Mouse (Mus musculus): ENCODE data around the gene Lce1f. TPM values are rescaled to one million over a fixed set of nuclear protein-coding genes. Genes with fewer than 3 reads are reported as not detected.

The Lce1f gene
- not detected for total RNA-seq (2021)
- polyA plus RNA-seq (2012; rRNA removed): not detected in 2 replicates
- long read RNA-seq: 0 reads

DNA sequence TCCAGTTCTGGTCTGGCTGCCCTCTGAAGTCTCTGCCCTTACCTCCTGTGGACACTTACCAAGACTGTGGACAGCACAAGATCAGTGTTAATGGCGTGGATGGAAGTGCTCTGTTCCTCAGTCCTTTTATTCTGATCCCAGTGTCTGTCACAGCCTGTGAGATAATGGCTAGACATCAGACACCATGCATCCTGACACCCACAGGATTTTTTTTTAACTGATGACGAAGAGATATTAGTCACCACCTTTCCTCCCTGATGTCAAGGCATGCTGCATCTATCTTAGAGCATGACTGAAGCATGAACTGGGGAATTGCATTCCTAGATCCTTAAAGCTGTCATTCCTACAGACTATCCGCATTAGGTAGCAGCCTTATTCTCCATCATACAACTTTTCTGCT is at the start of gene Lce1f:
Gene Lce1f, minus strand, starts transcription at position 101 of the 400 bp plus-strand sequence.
- TF ChIP-seq EP300 (IDR thresholded peaks at IDR 0.05; ENCODE audit: insufficient read depth, low read depth, low read length) (no peak), CTCF (IDR thresholded peaks at IDR 0.05) (no peak), POLR2A (IDR thresholded peaks at IDR 0.05; ENCODE audit: insufficient read depth, low read depth, low read length) (no peak)
- H3K4me1 ChIP-seq (ENCODE audit: control insufficient read depth, insufficient read depth, low read length): no peaks in the 10 kb centered on the region
- WGBS: 58% methylated on average over 3 of the region's 3 CpGs

DNA sequence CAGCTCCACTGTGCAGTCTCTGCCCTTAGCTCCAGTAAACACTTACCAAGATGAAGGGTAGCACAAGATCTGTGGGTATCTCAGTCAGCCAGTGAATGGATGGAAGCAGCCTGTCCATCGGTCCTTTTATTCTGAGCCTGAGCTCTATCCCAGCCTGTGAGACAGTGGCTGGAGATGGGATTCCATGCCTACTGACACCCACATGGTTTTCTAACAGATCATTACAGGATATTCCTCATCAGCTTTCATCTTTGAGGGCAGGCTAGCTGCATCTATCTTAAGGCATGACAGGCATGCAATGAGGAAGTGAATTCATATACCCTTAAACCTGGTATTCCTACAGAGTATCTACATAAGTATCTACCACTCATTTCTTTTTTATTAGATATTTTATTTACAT is 44.8 kb upstream of the Lce1f start, which contains the start of gene Lce1h:
Gene Lce1h, minus strand, starts transcription at position 101 of the 400 bp plus-strand sequence.
- Histone ChIP-seq H3K27ac (no peak within 1 kb of the TSS), H3K4me3 (no peak within 1 kb of the TSS), H3K9ac (ENCODE audit: low read depth, low read length) (no peak within 1 kb of the TSS), H3K79me2 (replicated peaks; ENCODE audit: control insufficient read depth, insufficient read depth, low read length) (no peaks in the 10 kb centered on the region), H3K4me1 (ENCODE audit: control insufficient read depth, insufficient read depth, low read length) (no peaks in the 10 kb centered on the region), H3K36me3 (ENCODE audit: control insufficient read depth, insufficient read depth, low read length) (no peaks in the 10 kb centered on the region), H3K27me3 (ENCODE audit: control insufficient read depth, insufficient read depth, low read length) (no peaks in the 10 kb centered on the region)
- intact Hi-C loops (cut with DNase I): no loop called here
- WGBS: 87% methylated on average over 1 of the region's 1 CpGs
- TF ChIP-seq CTCF (IDR thresholded peaks at IDR 0.05) (no peak), EP300 (IDR thresholded peaks at IDR 0.05; ENCODE audit: insufficient read depth, low read depth, low read length) (no peak), POLR2A (IDR thresholded peaks at IDR 0.05; ENCODE audit: insufficient read depth, low read depth, low read length) (no peak)
- no peak for DNase-seq

More for the DNA sequence above, at the start of gene Lce1f:
- Histone ChIP-seq H3K4me3 (no peak within 1 kb of the TSS), H3K9ac (ENCODE audit: low read depth, low read length) (no peak within 1 kb of the TSS), H3K27me3 (ENCODE audit: control insufficient read depth, insufficient read depth, low read length) (no peaks in the 10 kb centered on the region), H3K79me2 (replicated peaks; ENCODE audit: control insufficient read depth, insufficient read depth, low read length) (no peaks in the 10 kb centered on the region), H3K27ac (no peak within 1 kb of the TSS), H3K36me3 (ENCODE audit: control insufficient read depth, insufficient read depth, low read length) (no peaks in the 10 kb centered on the region)
- no peak for DNase-seq
- intact Hi-C loops (cut with DNase I): no loop called here

DNA sequence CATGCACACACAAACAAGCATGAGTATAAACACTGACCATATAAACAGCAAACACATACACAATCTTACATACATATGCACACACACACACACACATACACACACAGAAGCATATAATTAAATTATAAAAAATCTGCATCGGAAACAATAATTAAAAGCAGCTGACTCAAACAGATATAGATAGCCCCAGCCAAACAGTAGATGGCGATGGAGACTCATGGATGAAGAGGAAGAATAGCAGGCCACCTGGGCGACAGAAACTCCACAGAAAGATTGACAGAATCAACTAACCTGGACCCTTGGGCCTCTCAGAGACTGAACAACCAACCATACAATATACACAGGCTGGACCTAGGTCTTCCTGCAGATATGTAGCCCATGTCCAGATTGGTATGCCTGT is 33.0 kb upstream of the Lce1f start:
- no peaks in the 10 kb centered on the region for H3K27me3 ChIP-seq (ENCODE audit: control insufficient read depth, insufficient read depth, low read length)
- intact Hi-C loops (cut with DNase I): no loop called here
- TF ChIP-seq POLR2A (IDR thresholded peaks at IDR 0.05; ENCODE audit: insufficient read depth, low read depth, low read length) (no peak), EP300 (IDR thresholded peaks at IDR 0.05; ENCODE audit: insufficient read depth, low read depth, low read length) (no peak), CTCF (IDR thresholded peaks at IDR 0.05) (no peak)
- no peak overlapping the region for H3K9ac ChIP-seq (ENCODE audit: low read depth, low read length)
- no peaks in the 10 kb centered on the region for H3K79me2 ChIP-seq (replicated peaks; ENCODE audit: control insufficient read depth, insufficient read depth, low read length)
- no peaks in the 10 kb centered on the region for H3K4me1 ChIP-seq (ENCODE audit: control insufficient read depth, insufficient read depth, low read length)
- no peak overlapping the region for H3K4me3 ChIP-seq
- WGBS: 35% methylated on average over 3 of the region's 3 CpGs
- DNase-seq: no peak
- no peaks in the 10 kb centered on the region for H3K36me3 ChIP-seq (ENCODE audit: control insufficient read depth, insufficient read depth, low read length)
- H3K27ac ChIP-seq: no peak overlapping the region

DNA sequence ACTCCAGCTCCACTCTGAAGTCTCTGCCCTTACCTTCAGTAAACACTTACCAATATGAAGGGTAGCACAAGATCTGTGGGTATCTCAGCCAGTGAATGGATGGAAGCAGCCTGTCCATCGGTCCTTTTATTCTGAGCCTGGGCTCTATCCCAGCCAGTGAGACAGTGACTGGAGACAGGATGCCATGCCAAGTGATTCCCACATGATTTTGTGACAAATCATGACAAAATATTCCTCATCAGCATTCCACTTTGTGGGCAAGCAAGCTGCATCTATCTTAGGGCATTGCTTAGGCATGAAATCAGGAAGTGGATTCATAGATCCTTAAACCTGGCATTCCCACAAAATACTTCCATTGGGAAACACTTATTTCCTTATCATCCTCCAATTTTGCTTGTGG is 32.1 kb upstream of the Lce1f start, which contains the start of gene Lce1g:
Gene Lce1g, minus strand, starts transcription at position 101 of the 400 bp plus-strand sequence.
- no peak within 1 kb of the TSS for H3K4me3 ChIP-seq
- intact Hi-C loops (cut with DNase I): no loop called here
- TF ChIP-seq POLR2A (IDR thresholded peaks at IDR 0.05; ENCODE audit: insufficient read depth, low read depth, low read length) (no peak), EP300 (IDR thresholded peaks at IDR 0.05; ENCODE audit: insufficient read depth, low read depth, low read length) (no peak), CTCF (IDR thresholded peaks at IDR 0.05) (no peak)
- no peak for DNase-seq
- H3K9ac ChIP-seq (ENCODE audit: low read depth, low read length): no peak within 1 kb of the TSS
- H3K27me3 ChIP-seq (ENCODE audit: control insufficient read depth, insufficient read depth, low read length): no peaks in the 10 kb centered on the region
- WGBS: 85% methylated on average over 1 of the region's 1 CpGs
- H3K4me1 ChIP-seq (ENCODE audit: control insufficient read depth, insufficient read depth, low read length): no peaks in the 10 kb centered on the region
- H3K36me3 ChIP-seq (ENCODE audit: control insufficient read depth, insufficient read depth, low read length): no peaks in the 10 kb centered on the region
- no peak within 1 kb of the TSS for H3K27ac ChIP-seq
- no peaks in the 10 kb centered on the region for H3K79me2 ChIP-seq (replicated peaks; ENCODE audit: control insufficient read depth, insufficient read depth, low read length)

DNA sequence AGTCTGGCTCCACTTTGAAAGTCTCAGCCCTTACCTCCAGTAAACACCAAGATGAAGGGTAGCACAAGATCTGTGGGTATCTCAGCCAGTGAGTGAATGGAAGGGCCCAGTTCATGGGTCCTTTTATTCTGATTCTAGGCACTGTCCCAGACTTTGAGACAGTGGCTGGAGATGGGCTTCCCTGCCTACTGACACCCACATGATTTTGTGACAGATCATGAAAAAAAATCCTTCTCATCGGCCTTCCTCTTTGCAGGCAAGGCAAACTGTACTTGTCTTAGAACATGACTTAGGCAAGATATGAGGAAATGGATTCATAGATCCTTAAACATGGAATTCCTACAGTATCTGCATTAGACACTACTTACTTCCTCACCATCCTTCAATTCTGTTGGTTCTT is 18.8 kb upstream of the Lce1f start, which contains the start of gene Gm38119:
Gene Gm38119, minus strand, starts transcription at position 101 of the 400 bp plus-strand sequence.
- Histone ChIP-seq H3K36me3 (ENCODE audit: control insufficient read depth, insufficient read depth, low read length) (no peaks in the 10 kb centered on the region), H3K27me3 (ENCODE audit: control insufficient read depth, insufficient read depth, low read length) (no peaks in the 10 kb centered on the region), H3K27ac (no peak within 1 kb of the TSS), H3K4me3 (no peak within 1 kb of the TSS), H3K9ac (ENCODE audit: low read depth, low read length) (no peak within 1 kb of the TSS), H3K79me2 (replicated peaks; ENCODE audit: control insufficient read depth, insufficient read depth, low read length) (no peaks in the 10 kb centered on the region), H3K4me1 (ENCODE audit: control insufficient read depth, insufficient read depth, low read length) (no peaks in the 10 kb centered on the region)
- TF ChIP-seq EP300 (IDR thresholded peaks at IDR 0.05; ENCODE audit: insufficient read depth, low read depth, low read length) (no peak), POLR2A (IDR thresholded peaks at IDR 0.05; ENCODE audit: insufficient read depth, low read depth, low read length) (no peak), CTCF (IDR thresholded peaks at IDR 0.05) (no peak)
- 60% methylated on average over 1 of the region's 1 CpGs for WGBS
- intact Hi-C loops (cut with DNase I): no loop called here
- no peak for DNase-seq

DNA sequence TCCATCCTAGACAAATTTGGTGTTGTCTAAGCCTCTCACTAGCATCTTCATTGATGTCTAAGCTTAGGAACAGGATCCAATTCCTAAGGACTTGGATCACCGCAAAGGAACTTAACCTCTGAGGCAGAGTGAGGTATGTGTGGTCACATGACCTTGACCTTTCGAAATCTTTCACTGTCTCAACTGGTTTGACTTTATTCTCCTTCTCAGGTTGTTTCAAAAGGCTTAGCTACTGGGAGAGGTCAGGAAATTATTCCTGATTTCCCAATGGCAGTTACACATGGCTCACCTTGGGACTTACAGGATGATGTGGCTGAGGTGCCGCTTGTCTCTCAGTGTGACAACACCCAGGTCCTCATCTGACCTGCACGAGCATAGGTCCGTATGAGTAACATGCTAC is 2.5 kb upstream of the Lce1f start:
- WGBS: 84% methylated on average over 5 of the region's 5 CpGs
- Histone ChIP-seq H3K79me2 (replicated peaks; ENCODE audit: control insufficient read depth, insufficient read depth, low read length) (no peaks in the 10 kb centered on the region), H3K4me1 (ENCODE audit: control insufficient read depth, insufficient read depth, low read length) (no peaks in the 10 kb centered on the region), H3K36me3 (ENCODE audit: control insufficient read depth, insufficient read depth, low read length) (no peaks in the 10 kb centered on the region), H3K27ac (no peak overlapping the region), H3K4me3 (no peak overlapping the region), H3K27me3 (ENCODE audit: control insufficient read depth, insufficient read depth, low read length) (no peaks in the 10 kb centered on the region), H3K9ac (ENCODE audit: low read depth, low read length) (no peak overlapping the region)
- DNase-seq: no peak
- intact Hi-C loops (cut with DNase I): no loop called here
- TF ChIP-seq EP300 (IDR thresholded peaks at IDR 0.05; ENCODE audit: insufficient read depth, low read depth, low read length) (no peak), POLR2A (IDR thresholded peaks at IDR 0.05; ENCODE audit: insufficient read depth, low read depth, low read length) (no peak), CTCF (IDR thresholded peaks at IDR 0.05) (no peak)
